Mouse (Mus musculus) spleen, adult 18-20 months (tissue): Measurements from ENCODE around the gene Hcfc2.

ENCODE experiments used
- DNase-seq, 2 experiments: peaks; one replicate each; pipeline ENCODE4 v3.0.0; 2022; ENCODE audit warnings: mixed read lengths in 2 of 2

The Hcfc2 gene

DNA sequence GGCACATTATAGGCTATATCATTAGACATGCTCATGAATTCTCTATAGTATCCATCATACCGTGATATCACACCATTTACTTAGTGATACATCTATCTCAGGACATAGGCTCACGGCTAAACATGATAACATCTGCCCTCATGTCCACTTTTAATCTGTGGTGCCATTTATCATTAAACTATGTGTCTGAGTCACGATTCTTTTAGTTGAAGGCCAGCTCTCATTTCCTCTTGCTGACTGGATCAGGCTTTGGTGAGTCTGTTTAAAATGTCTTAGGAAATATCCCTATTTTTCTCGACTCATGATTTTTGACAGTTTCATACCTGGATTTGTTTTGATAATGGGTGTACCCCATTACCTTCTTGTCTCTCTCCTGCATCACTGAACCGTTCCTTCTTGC is at the start of gene Hcfc2:
TSS of gene Hcfc2 (plus strand) at position 205 of the 400 bp plus-strand sequence.
- no peak for DNase-seq

- no peak for DNase-seq
These were observed 48.7 kb upstream of the Hcfc2 start for GRCm38 (mm10) chr10:82647205-82647811.

DNA sequence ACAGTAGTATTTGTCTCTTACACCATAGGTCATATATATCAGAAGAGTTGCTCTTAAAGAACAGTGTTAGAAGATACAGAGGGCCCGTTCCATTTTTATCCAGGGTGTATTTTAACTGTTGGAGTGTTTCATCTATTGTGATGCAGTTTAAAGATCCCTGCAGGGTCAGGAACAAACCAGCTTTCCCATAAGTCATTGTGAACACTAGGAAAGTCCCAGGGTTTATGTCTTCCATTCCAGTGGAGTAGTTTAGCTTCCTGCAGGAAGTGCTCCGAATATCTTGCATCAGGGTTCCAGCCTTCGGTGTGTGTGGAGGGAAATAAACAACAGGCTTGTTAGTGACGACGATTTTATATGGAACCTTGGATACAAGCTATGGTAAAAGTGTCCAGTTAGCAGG is 44.7 kb upstream of the Hcfc2 start:
- DNase-seq, result no peak

- DNase-seq, result no peak
These were observed 43.3 kb upstream of the Hcfc2 start for GRCm38 (mm10) chr10:82652625-82653024.

DNA sequence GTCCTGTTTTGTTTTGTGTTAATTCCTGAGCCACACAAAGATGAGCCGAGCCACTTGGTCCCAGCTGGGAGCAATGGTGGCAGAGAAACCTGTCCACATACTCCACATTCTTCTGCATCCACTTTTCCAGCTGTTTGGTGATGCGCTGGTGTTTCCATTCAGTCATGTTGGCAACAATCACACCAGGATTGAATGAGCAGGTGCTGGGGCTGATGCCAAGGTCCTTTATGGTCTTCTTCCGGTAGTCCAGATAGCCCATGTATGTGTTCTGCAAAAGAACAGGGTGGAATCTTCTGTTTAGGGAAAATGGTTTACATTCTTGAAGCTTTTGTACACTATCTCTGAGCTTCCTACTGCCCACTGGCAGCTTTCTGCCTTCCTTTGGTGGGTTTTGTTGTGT is 41.4 kb upstream of the Hcfc2 start:
- DNase-seq, result no peak

DNA sequence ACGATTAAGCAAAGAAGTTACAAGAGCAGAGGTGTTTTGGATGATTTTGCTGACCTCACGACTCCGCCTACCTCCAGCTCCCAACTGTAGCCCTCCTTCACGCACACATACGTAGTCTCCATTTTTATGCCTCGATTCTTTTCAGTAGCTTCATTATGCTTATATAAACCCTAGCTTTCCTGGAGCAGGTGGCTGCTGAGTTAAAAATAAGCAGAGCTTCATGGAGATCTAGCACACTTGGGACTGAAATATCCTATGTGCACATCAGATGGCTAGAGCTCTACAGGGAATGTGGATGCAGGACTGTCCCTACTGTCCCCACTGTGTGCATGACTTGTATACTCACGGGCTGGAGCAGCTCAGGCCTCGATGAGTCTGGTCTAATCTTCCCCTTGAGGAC is 34.1 kb upstream of the Hcfc2 start:
- DNase-seq, result no peak

DNA sequence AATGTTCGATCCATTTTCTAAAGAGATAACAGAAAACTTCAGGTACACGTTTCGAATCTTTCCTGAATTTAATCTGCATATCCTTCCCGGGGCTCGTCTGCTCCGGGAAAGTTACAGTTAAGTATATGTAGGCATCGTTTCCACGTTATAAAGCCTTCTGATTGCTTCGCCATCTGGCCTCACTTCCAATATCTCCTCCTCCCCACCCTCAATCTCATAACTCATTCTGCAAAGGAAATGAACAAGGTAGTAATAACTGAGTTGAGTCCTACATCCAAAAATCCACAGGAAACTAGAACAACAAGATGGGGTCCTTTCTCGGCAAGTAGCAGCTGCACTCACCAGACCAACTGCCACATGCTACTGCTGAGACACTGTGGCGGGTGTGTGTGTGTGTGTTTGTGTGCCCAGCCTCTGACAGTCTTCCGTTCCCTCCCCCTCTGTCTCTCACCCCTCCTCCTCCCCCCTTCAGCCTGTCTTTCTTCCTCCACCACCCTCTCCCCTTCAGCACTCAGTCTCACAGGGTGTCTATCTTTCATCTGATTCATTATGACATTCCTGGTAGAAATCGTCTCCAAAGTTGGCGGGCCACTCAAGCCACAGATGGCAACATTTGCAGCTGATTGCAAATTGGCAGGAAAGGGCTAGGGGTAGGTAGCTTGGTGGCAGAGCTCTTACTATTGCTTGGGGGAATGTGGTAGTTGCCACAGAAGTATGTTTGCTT is 33.5 kb upstream of the Hcfc2 start:
- no peak for DNase-seq

DNA sequence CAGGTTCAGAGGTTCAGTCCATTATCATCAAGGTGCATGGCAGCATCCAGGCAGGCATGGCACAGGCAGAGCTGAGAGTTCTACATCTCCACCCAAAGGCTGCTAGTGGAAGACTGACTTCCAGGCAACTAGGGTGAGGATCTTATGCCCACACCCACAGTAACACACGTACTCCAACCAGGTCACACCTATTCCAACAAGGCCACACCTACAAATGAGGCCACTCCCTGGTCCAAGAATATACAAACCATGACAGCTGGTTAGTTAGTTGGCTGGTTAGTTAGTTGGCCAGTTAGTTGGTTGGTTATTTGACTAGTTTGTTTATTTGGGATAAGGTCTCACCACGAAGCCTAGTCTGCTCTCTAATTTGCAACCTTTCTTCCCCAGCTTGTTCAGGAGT is 32.7 kb upstream of the Hcfc2 start:
- no peak for DNase-seq

- DNase-seq, result no peak
These were observed 30.0 kb upstream of the Hcfc2 start for GRCm38 (mm10) chr10:82665951-82666350.

- DNase-seq, result peak; percentile 59 to 80
These were observed 29.3 kb upstream of the Hcfc2 start for GRCm38 (mm10) chr10:82666436-82667234.

DNA sequence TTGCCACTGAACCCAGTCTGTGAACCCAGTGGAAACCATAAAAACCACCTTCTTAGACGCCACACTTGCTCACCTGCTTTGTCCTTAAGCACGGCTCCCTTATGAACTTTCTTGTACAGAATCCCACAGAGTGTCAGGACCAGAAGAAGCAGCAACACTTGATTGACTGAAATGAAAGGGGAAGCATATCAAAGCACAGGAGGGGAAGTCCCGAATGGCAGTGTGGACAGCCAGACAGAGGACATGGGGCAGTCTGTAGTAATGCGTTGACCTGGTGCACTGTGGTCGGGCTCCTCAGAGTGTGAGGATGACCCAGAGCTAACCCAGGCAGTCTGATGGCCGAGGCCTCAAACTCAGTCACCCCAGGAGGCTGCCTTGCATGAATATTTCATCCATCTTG is 25.8 kb upstream of the Hcfc2 start:
- no peak for DNase-seq

DNA sequence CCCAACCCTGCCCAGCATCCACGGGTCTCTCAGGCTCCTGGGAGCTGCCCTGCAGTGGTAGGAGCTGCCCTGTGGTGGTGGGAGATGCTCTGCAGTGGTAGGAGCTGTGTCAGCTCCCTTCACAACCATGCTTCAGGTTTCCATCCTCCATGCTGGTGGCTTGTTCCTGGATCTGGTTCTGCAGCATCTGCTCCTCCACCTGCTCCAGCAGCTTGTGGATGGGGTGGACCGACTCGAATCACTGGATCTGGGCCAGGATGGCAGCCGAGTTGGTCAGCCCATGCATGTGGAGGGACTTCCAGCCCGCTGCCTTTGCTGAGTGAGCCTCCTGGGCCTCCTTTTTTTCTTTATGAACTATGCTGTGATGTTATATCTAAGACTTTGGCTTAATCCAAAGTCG is 19.0 kb upstream of the Hcfc2 start:
- no peak for DNase-seq

DNA sequence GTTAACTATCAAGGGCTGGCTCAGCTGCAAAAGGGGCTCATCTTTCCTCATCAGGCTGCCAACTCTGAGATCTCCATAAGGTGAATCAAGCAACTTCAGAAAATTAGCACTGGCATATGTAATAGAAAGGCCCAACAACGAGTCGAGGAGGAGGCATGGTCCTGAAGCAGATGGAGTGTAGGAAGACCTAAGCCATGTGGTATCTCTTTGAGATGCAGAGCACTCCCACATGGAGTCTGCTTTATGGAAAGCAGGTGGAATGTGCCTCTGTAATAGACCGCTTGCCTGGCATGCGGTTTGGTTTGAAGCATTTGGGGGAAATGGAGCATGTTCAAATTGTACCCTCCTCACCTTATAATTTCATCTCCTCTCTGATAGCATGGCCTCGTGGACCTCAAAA is 15.2 kb upstream of the Hcfc2 start:
- DNase-seq, result no peak

DNA sequence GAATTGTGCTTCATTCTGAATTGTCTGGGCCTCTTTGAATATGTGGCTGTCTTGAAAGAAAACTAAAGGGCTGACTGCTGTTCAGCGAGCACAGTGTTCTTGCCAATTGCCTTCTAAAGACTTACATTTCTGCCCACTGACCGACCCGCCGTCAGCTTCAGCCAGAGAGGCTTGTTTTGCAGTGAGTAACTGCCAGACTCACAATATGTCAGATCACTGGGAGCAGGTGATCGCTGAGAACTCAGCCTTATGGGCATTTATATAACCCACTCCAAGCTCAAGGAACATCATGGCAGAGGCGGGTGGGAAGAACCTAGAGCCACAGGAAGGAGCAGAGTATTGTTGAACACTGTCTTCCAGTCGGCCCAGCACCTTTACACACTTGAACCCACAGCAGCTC is 14.3 kb upstream of the Hcfc2 start:
- no peak for DNase-seq

- no peak for DNase-seq
These were observed 10.5 kb upstream of the Hcfc2 start for GRCm38 (mm10) chr10:82685440-82685839.

- DNase-seq, result no peak
These were observed 6.2 kb upstream of the Hcfc2 start for GRCm38 (mm10) chr10:82689681-82690211.

- no peak for DNase-seq
These were observed 5.5 kb upstream of the Hcfc2 start, which contains the start of gene Glt8d2 for GRCm38 (mm10) chr10:82690494-82690893. Glt8d2 (minus strand) TSS chr10:82690650.

DNA sequence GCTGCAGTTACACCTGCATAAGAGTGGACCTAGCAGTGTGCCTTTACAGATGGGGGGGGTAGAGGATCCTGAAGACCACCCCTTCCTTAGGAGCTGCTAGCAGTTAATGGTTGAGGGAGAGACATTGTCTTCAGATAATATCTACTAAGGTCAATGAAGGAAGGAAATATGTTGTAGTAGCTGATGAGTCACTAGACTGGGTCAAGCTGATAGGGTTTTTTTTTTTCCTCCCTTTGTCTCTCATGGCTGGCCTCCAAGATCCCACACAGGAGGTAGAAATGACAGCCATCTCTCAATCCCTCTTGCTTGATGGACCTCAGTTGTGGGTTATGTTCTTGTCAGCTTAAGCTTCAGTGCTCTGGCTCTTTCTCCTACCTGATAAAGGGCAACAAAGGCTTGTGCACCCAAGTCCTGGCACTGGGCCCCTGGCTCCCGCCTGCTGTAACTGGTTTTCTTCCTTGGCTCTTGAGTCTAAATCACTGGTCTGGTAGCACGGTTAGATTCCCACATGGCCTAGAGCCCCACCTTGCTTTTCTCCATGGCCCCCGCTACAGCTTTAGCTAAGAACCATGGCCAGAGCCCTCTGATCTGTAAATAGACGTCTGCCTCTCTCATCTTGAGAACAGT is 606 bp downstream of the Hcfc2 start:
- DNase-seq, result no peak

GRCm38 (mm10) chr10:82697305-82697898 is 1.4 kb downstream of the Hcfc2 start:
- no peak for DNase-seq

GRCm38 (mm10) chr10:82698712-82699261 is 2.8 kb downstream of the Hcfc2 start:
- DNase-seq, result peak; percentile 82 to 92

DNA sequence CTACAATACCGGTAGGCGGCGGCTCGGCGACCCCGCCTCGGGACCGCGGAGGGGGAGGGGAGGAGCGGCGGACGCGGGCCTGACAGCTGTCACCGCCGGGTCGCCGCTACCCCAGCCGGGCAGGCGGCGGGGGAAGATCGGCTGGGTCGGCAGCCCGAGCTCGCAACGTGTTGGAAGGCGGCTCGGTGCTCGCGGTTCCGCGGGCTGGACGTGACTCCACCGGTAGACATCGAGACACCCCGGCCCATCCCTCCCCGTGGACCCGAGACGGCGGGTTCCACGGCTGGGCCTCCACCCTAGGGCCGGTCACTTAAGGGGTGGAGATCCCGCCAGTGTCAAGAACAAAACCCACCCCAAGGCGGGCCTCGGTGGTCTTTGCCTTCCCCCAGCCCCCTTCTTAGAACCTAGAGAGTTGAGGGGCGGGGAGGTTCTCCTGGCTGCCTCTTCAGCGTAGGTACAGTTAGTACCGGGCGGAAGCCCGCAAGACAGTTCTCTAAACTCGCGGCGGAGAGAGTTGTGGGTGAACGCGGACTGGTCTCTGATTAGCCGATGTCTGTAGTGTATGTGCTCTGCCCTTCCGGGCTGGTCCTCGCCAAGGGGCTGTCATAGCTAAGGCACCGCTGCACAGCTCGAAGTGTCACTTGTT is 3.5 kb downstream of the Hcfc2 start:
- peak in 1 of 2 experiments; percentile 31 for DNase-seq

- DNase-seq, result no peak
These were observed 45.4 kb downstream of the Hcfc2 start for GRCm38 (mm10) chr10:82741354-82741753.
